Mouse (Mus musculus) mesoderm, embryonic 11.5 days (tissue): ENCODE data around the gene Pld1.

Experiments used
- DNase-seq: peaks from one replicate; pipeline ENCODE4 v3.0.0-alpha.2; 2012; ENCODE audit warnings: low read depth, low spot score

Pld1 gene

DNA sequence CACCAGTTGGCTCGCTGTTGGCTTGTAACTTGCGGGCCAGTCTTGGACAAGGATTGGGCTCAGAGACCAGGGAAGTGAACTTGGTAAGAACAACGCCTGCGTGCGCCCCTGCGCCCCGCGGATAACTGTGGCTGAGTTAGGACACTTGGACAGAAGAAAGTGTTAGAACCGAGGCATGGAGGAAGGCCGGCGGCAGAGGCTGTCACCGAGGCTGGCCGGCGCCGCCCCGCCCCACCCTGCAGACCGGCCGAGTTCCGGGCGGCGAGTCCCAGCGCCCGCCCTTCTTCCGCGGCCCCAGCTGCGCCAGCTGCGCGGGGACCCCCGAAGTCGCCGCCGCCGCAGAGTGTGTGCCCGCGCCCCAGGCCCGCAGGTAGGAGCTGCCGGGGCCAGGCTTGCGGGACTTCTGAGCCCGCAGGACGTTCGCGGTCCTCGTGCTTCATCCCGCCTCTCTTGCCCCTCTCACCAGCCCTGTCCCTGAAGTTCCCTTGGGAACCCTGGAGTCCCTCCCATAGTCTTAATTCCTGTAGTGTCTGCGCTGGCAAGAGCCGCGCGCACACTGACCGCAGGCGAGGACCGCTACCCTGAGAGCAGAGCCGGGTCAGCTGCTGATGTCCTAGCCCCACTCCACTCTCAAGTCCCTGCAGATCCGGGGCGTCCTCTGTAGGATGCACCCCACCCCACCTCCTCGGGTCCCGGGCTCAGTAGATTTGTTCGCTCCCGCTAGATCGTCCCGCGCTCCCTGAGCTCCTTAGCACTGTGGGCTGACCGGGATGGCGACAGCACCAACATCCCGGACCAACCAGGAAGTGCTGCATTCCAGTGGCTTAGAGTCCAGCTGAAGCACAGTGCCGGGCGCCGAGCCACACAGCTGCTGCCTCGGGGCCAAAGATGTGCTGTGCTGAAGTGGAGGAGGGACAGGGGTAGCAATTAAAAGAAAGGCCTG, at the start of gene Pld1:
TSS of gene Pld1 (plus strand) at position 315 of the 943 bp plus-strand sequence.
- peak; percentile 66 for DNase-seq

DNA sequence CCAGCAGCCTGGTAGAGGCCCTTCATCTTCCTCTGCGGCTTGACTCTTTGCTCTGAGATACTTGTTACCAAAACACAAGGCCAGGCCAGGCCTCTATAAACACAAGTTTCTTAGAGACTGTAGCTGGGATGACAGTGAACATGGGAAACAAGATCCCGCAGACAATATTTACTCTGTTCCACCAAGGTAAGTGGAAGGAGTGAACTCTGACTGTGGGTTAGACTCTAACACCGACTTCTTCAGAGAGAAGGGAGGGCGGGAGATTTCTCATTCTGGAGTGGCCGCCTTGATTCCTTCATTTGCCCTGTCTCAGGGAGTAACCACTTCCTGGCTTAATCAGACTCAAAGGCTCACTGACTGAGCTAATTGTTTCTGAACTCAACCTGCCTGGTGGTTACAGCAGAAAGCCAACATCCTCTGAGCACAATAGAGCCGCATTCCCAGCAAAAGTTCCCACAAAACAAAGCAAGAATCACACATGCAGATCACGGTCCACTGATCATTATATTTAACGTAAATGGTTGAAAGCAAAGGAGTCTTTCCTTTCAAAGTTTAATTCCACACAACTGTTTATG, 42.1 kb upstream of the Pld1 start, which contains the start of gene Tmem212:
TSS of gene Tmem212 (minus strand) at position 51 of the 575 bp plus-strand sequence.
- no peak for DNase-seq

DNA sequence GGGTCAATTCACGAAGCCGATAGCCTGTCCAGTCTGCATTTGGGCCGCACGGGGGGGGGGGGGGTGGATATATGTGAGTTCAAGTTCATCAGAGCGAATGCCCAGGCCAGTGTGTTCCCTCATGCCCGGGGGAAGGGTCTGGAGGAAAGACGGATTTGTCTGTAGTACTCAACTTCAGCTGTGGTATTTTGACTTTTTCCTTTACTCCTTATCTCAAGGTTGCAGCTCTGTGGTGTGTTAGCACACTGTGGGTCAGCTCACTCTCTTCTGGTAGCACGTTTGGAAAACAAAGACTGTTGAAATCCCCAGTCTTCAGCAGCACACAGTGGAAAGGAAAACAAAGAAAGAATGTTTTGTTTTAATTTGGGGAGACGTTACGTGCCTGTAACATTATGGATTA, 40.3 kb upstream of the Pld1 start:
- DNase-seq, result no peak

DNA sequence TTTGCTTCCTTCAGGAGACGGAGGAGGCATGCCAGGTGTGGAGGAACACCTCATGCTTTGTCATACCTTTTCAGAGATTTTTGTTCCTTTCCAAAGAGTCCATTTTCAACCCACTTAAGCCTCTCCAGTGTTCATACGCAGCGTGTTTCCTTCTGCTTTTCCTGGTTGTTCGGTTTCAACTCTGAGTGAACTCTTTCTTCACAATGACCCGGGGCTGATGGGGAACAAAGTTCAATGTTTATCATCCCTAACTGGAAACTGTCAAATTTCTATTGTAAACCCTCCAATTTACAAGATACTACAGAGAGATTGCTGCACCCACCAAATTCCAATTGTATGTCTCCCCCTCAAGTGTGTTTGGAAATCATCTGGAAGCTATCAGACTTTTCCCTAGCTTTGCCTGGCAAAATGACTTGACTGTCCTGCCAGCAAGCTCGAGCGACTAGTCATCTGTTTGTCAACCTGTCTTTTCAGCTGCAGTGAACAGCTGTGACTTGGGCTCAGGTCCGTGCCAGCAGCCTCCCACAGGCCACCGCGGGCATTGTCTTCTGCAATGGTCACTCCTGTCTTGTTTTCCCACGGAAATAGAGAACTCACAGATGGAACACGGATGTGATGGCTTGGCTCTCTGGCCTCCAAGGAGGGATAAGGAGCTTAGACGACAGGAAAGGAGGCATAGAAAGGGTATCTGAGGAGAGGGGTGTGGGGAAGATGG, 39.3 kb upstream of the Pld1 start:
- peak; percentile 18 for DNase-seq

DNA sequence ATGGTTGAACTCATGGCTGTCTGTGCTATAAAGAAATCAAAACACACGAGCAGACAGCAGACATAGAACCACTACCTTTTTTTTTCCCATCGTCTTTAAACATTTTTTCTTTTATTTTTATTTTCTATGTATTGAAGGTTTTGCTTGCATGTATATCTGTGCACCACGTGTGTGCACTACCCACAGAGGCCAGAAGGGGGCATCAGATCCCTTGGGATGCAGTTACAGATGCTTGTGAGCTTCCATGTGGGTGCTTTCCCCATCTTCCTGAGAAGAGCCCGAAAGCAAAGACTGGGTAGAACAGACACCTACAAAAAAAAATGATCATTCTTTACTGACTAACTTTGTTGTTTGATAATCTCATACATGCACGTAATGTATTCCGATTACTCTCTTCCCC, 36.6 kb upstream of the Pld1 start:
- DNase-seq, result no peak

DNA sequence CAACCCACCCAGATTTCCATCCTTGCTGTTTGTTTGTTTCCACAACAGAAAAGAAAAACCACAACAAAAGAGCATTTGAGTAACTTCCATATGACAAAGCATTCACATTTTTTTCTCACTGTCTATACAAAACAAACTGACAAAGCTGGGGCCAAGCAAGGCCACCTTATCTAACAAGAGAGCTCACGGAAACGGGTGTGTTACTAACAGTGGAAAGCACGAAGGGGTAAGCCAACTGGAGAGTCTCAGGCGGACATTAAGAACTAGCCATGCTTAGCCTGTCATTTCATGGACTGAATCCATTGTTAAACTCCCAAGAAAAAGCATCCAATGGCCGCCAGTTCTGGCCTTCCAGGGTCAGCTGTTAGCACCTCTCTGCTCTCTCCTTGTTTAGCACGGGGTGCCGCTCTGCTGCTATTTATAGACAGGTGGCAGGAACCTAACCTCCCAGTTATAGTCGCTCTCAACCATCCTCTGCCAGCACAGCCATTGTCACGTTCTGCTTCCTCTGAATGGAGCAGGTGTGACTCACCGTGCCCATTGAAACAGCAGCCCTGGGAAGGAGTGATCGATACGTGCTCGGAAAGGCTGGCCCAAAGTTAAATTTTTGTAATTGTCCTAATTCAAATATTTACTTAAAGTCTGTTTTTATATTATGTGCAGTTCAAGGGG, 33.7 kb upstream of the Pld1 start:
- no peak for DNase-seq

DNA sequence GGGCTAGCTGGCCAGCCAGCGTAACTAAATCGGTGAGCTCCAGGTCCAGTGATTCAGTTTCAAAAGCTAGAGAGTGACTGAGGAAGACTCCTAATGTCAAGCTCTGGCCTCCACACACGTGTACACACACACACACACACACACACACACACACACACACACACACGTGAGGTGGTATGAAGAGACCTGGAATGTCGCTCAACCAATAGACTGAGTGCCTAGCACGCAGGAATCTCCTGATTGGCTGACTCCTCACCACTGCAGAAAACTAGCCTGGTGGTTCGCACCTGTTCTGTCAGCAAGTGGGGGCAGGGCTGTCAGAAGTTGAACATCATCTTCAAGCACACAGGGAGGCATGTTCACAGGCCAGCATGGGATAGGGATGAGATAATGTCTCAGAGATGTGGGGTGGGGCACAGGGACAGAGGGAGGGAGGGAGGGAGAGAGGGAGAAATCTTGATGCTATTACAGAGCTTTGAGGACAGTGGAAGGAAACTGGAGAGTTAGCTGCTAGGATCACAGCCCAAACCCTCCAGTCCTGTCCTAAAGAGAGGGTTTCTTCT, 31.8 kb upstream of the Pld1 start:
- DNase-seq, result peak; percentile 19

DNA sequence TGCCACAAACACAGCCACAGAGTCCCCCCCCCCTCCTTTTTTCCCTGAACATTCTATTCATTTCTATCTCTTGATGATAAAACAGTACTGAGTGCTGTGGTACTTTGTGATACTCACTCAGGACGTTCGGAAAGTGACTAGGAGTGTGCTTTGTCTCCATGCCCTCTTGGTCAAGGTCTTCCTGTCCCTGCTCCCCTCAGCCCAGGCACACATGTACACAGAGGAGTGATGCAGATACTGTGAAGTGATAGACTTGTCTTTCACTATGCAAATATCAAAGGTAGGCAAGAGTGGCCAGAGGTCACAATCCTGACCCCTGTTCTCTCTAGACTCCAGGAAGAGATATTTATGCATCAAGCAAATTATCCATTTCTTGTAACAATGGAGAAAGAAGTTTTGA, 31.2 kb upstream of the Pld1 start:
- no peak for DNase-seq

DNA sequence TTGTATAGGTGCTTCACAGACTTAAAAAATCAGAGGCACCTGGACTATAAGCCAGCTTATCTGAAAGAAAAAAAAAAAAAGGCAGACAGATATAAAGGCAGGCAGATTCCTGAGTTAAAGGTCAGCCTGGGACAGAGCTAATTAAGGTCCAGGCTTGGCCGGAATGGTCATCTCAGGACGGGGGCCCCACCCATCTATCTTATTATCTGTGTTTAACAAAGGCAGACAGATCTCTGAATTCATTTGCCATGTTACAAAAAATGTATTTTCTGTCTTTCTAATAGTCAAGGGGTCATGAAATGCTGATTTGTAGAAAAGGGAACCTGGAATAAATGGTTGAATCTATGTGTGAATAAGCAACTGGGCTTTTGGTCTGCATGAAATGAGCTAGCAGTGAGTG, 30.2 kb upstream of the Pld1 start:
- no peak for DNase-seq

DNA sequence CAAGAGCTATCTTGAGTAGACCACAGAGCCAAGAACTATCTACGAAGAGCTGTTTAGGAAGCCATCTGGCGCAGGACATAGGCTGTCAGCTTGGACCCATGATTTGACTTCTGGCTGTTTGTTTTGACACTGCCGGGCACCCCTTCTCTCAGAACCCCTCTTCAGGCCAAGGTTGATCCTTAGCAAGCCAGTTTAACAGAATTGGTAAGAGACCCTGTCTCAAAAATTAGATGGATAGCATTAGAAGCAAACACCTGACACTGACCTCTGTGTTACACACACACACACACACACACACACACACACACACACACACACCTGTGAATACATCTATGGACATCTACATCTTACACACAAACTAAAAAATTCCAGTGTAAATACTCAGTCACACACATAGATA, 29.5 kb upstream of the Pld1 start:
- DNase-seq, result no peak

DNA sequence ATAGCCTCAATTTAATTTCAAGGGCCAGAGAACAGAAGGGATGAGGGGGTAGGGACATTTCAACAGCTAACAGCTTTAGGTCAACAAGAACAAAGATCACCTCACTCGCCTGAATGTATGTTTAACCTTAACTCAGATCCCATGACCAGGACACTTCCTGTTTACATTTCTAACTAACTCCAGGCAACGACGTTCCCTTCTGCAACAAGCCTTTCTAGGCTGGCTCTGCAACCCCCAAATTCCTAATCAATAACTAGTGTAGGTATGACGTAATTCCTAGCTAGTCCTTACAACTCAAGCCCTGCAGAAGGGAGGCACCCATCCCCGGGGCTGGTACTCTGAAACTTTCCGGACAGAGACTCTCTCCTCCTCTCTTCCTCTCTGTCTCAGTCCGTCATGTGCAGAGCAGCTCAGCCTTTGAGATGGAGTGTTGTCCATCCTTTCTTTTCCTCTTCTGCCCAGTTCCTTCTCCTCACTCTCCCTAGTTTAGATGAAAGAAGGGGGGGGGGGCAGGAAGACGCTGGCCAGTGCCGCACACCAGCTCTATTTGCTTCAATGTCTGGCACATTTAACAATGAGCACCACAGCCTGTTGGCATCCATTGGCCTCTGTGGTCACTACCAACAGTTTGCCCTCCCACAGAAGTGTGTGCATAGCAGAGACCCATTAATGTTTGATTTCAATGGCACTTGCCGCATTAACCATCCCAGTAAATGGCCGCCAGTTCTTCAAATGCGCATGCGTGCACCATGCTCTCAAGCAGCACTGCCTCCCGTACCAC, 19.6 kb upstream of the Pld1 start:
- DNase-seq, result no peak

DNA sequence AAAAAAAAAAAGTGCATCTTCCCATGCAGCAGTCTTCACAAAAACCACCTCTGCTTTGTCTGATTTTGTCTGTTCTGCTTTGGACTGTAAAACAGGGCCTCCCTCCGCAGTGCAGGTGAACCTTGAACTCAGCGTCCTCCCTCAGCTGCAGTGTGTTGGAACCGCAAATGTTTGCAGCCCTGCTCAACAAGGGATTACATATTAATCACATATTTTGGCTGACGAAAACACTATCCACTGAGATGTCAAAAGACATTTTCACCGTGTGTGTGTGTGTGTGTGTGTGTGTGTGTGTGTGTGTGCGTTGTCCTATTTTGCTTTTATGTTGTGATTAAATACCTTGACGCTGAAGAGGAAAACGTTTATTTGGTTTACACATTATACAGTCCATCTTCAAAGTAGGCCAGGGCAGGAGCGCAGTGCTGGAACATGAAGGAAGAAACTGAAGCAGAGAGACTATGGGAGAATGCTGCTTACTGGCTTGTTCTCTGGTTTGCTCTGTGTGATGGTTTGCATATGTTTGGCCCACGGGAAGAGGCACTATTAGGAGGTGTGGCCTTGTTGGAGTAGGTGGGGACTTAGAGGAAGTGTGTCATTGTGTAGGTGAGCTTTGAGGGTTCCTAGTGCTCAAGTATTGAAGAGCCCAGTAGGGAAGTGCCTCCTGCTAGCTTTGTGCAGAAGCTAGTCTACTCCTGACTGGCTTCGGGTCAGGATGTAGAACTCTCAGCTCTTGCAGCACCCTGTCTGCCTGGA, 17.1 kb upstream of the Pld1 start:
- DNase-seq, result no peak

DNA sequence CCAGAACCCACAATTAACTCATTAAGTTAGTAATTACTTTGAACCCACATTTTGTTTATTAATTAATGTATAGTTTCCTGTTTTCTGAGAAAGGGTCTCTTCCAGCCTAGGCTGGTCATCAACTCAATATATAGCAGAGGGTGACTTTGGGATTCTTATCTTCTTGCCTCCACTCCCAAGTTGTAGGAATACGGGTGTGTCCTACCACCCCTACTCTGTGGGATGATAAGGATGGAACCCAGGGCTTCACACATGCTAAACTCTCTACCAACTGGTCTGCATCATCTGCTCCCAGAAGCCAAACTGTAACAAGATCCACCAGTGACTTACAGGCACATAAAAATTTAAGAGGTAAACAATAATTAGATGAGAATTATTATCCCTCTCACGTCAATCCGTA, 14.5 kb upstream of the Pld1 start:
- DNase-seq, result no peak

DNA sequence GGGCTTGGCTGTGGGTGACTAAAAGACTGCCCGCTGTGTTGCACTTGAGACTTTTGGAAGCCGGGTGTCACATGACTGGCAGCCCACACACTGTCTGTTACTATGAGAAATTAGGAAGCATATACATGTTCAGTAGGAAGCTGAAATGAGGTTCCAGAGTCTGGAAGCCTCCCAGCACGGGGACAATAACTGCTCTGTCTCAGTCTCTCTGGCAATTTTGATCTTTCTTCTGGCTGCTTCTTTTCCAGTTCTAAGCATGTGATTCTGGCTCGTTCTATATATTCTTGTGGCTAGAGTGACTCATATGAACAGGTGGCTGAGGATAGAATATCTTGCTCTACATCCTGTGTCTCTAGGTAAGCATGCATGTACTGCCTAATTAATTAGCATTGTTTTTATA, 9.3 kb upstream of the Pld1 start:
- DNase-seq, result no peak

DNA sequence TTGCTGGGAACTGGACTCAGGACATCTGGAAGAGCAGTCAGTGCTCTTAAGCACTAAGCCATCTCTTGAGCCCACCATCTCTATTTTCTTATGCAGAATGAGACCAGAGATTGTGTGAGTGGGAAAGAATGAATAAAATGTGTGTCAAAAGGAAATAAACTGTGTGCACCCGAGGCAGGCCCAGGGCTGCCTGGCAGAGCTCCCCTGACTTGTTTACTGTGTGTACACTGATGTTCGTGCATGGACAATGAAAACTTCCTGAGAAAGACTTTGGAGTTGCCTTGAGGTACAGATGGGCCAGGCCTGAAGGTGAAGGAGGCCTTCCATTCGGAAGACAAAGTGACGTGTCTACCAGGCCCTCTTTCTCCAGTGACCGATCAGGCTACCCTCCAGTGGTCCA, 6.1 kb upstream of the Pld1 start:
- no peak for DNase-seq

DNA sequence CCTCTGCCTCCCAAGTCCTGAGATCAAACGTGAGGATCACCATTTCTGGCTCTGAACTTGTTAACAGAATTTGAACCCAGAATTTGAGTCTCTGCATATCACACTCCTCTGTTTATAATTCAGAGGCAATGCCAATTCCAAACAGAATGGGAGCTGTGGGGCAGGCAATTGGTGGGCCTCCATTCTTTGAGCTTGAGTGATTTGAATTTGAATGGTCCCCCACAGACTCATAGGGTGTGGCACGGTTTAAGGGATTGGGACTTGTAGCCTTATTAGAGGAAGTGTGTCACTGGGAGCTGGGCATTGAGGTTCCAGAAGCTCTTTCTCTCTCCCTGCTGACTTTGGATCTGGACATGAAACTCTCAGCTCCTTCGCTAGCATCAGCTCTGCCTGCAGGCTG, 2.9 kb upstream of the Pld1 start:
- no peak for DNase-seq

DNA sequence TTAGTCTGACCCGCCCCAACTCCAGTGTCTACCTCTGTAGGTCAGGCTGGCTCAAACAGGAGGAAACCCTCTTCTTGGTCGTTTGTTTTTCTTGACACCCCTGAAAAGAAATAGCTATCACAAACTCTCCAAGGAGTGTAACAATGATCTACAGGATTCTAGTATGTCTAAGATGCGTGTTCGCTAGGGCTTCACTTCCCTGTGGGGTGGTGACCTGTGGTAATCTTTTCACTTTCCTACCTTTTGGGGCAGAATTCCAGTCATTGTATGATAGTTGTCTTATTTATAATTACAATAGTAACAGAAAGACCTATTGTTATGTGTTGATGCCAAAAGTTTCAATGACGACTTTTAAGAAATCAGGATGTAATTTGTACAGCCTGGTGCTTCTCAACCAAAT, 1.8 kb upstream of the Pld1 start:
- DNase-seq, result no peak

DNA sequence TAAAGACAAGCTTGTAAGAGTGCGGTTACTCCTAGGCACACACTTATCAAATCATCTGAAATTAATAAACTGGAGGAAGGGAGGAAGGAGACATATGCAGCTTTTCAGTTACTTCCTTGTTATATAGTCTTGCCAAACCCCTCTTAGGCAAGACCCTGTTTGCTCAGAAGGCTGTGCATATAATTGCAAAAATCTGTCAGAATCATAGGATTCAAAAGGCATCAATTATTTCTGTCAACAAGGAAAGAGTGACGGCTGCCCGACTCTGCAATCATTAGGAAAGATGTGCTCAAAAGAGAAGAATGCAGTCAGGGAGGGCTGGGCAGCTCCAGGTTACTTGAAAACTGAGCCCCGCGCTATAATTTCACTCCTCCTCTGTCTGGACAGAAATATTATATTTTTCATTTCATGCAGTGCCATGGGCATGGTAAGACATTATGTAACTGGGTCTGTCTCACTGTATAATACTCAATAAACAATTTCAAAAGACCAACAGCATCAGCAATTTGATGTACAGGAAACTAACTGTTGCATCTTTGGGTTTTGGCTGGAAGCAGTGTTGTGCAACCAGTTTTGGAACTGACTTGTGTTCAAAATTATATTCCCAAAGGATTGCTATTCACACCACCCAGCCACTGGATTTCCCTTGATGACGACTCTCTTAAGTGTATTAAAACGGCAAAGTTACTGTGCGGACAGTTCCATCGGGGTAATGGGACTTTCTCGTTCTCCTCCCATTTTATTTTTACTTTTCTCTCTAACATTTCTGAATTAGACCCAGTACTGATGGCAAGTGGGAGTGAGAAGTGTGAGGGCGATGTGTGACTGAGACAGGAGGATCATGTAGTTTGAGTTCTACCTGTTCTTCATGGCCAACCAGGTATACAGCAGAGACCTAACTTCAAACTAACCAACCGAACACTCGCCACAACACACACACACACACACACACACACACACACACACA, 1.1 kb upstream of the Pld1 start:
- DNase-seq, result no peak

DNA sequence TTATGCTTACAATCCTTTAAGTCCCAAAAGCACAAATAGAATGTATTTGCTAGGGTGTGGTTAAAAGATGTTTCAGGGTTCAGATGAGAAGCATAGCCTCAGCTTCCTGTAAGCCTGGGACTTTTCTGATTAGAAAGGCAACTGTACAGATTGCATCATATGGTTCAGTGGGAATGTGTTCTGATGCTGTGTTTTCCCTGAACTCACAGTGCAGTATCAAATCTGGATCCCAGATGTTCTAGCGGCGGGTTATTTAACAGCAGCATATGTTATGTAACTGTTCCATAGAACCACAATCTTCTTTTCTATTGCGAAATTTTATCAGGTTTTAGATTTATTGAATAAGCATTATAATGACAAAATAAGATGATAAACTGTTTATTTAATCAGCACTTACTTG, 3.1 kb downstream of the Pld1 start:
- DNase-seq, result peak; percentile 41
